Mouse (Mus musculus) brain, adult 2 months (tissue): ENCODE data around the gene Nog.

ENCODE experiments used
- DNase-seq: peaks from one replicate; pipeline ENCODE4 v3.0.0; 2011; ENCODE audit warnings: low read depth, low spot score

The Nog gene

DNA sequence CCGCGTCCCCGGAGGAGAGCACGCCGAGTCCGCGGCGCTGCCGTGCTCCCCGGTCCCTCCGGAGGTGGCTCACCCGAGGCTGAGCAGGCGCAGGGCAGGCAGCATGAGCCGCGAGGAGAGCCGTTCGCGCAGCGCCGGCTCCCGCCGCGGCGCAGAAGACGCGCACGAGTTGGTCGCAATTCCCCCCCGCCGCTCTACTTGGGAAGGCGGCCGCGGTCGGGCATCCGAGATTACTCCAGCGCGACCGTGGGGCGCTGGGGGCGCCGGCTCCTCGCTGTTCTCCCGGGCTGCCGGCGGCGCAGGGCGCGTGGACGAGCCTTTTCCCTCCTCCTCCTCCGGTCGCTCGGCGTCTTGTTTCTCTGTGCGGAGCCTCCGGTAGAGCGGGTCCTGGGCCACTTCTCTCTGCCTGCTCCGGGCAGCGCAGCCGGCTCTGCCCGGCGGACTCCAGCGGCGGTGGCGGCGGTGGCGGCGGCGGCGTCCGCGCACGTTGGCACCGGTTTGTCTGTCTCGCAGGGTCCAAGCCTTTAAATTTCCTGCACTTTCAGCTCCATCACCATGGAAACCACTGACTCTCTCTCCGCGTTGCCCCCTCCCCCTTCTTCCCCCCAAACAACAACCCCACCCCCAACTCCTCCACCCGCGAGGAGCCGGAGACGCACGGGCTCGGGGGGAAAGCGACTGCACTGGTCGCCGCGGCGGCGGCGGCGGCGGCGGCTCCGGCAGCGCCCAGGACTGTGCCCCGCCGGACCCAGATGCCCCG lies at the start of gene Nog:
Nog (minus strand) TSS at position 277 of the 760 bp plus-strand sequence.
- DNase-seq: peak; percentile 74

DNA sequence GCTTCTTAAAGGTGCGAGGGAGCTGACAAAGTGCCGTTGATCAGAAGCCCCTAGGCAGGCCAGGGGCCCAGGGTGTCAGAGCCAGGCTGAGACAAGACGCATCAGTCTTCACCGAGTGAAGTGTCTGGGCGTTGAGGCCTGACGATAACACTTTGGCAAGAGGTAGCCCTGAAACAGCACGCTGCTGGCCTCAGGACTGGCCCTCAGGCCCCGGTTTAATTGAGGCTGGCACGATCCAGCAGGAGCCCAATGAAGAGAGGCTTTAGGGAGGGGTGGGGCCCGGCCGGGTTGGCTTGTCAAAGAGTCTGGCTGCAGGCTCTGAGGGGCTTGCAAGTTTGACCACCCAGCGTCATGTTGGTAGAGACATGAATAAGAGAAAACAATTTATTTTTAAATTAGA lies 38.1 kb upstream of the Nog start:
- no peak for DNase-seq

DNA sequence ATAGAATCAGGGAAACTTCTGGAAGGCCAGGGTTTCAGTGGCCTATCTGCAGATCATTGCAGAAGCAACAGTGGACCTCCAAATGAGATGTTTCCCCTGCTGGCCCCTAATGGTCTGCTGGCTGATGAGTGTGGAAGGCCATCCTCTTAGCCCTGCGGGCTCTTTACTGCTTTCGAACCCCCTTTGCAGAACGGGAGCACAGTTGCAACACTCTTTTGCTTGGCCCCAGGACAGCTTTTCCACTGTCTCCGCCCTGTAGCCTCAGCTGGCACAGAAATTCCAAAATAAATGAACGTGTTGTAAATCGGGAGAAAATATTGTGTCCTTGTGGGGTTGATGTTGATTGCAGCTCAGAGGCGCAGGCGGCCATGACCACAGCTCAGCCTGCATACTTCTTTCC lies 37.7 kb upstream of the Nog start:
- DNase-seq: no peak

DNA sequence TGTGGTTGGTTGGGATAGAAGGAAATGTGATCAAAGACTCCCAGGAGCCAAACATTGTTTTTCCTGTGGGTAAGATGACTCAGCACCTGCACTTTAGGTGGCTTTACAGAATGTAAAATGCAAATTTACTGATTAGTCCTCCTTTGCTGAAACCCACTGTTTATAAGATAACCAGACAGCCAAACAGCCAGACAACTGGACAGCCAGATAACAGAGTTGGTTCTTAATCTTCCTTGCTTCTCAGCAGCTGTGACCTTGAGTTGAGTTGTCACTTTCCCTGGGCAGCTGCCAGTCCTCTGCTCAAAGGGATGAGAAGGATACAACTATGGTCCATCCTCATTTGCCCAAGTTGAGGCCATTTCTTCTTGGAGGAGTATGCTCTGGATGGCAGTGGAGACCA lies 35.8 kb upstream of the Nog start:
- no peak for DNase-seq

DNA sequence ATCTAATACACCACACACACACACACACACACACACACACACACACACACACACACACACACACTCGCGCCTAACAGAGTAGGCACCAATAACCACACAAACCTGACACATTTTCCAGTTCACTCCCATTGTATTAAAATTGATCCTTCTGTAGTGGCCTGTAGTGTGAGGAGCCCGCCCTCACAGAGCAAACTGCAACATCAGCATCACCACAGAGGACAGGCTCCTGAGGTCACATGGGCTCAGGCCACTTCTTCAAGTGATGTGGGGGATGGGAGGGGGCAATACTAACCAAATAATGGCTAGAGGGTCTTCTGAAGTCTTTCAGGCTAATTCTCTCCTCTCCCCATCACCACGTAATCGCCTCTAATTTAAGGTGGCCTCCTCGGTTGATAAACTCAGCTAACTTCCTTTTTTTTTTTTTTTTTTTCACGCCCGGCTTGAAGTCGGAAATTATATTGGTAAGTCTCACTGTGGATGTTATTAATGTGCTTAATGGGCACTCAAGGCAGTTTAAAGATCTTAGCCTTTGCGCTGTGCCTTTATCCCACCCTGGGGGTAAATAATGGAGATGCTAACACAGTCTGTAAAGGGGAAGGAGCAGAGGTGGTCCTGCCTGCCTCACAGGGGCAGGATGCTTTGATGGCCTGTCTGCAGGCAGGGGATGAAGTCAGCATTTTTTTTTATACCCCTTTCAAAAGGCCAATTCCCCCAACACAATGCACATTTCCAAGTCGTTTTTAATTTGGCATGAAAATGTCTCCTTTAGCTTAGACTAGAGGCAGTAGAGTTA lies 25.2 kb upstream of the Nog start:
- no peak for DNase-seq

DNA sequence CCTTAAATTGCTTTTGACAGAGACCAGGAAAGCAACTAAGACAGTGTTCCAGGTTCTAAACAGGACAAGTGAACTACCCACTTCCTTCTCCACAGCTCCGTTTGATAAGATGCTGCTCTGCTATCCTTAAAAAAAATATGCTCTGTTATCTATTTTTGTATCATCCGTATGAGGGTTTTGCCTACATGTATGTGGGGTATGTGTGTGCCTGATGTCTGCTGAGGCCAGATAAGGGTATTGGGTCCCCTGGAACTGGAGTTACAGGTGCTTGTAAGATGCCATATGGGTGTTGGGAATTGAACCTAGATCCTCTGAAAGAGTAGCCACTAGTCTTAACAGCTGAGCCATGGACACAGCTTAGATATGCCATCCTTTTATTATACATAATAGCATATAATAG lies 19.6 kb upstream of the Nog start:
- no peak for DNase-seq

DNA sequence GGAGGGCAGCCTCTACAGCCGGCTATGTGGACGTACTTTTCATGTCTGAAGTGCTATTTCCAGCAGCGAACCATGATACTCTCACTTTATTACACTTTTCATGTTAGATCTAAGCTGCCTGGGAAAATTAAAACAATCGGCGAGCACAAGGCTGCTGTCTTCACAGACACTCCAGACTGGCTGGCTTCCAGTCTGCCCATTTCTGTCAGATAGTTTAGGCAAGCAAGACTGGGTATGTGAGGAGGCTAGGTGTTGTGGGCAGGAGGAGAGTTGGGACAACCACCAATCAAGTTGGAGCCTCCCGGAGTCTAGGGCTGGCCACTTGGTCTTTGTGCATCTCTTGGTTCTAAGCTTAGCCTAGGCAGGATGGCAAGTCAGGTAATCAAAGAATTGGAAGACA lies 17.5 kb upstream of the Nog start:
- no peak for DNase-seq

DNA sequence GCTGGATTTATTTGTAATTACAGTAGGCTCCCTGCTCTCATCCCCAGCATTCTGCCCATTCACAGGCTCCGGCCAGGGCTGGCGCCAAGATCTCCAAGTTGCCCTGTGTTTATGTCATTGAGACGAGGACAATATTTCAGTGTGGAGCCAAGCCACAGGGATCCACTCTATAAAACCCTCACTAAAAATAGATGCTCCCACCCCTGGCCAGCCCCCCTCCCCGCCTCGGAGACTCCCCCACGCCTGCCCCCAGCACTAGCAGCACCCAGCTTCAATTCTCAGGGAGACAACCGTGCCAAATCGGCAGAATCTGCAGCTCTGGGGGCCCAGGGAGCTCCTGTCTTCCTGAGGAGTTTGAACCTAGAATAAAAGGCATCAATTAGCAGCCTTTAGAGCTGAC lies 16.2 kb upstream of the Nog start:
- no peak for DNase-seq

DNA sequence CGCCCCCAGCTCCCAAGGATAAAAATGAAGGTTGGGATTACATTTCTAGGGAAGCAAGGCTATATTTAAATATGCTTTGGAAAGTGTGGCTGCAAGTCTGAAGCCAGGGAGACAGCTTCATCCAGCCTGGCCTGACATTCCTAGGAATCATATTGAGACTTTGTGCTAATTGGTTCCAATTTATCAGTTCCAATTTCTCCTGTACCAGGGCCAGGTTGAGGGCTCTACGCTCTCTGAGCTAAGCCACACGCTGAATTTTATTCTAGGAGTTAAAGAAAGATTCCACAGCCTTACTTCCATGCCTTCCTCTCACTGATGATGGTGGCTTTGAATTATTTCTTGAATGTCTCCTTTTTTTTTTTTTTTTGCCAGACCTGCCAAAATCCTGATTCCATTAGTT lies 15.6 kb upstream of the Nog start:
- DNase-seq: no peak

DNA sequence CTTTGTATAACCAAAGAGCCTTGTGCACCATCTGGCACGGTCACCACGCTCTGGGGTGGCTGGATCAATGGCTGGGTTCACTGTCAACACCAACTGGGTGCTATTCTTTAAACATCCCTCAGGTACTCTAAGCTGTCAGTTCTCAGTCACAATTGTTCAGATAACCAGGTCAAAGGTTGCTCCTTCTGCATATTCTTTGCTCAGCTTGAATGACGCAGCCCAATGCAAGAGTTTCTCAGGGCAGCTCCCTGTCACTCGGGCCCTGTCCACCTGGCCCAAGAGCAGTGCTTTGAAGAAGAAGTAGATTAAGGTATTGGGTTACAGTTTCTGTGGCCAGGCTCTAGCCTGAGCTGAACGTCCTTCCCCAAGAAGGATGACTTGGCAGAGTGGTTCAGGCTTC lies 12.2 kb upstream of the Nog start:
- no peak for DNase-seq

DNA sequence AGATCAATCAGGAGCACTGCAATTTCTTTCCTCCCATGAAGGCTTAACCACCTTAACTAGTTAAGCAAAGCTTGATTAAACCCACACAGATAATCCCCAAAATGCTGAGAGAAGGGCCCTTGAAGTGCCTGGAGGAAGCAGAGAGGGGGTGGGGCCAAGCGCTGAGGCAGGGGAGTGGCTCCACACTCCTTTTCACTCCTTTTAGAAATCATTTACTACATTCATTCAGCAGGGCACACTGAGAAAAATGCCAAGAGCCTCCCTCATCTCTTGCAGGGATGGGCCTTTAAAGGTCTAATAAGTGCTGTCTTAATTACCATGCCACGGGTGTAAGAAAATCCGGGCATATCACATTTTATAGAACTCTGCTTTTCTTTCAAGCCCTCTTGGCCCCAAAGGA lies 10.2 kb upstream of the Nog start:
- no peak for DNase-seq

DNA sequence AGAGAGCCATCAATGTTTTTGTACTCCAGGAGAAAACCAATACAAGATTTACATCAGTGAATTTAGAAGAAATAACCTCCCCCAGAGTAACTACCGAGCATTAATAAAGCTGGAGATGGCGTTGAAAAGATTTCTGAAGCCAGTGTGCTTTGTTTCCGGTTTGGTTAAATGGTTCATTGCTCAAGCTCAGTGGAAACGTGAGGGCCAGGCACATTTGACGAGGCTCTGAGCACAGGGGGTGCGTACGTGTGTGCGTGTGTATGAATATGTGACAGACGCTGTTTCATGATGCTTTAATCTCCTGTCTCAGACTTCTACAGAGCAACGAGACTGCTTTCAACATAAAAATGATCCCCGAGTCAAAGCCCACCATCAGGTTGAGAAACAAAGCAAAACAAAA lies 8.1 kb upstream of the Nog start:
- no peak for DNase-seq

DNA sequence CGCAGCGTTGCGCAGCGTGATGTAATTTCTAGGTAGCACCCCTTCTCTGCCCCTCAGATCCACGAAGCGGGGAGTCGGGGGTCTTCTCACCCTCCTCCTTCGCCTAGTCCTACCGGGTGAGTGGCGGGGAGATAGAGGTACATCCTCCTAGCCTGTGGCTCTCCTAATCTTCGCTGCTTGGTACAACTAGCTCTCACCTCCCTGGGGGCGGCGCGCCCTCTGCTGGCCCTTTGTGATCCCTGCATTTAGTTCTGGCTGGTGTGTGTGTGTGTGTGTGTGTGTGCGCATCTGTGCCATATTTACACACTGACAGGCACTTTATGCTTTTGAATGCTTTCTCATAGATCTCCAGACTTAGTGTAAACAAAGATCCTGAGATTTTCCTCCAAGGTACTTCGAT lies 1.3 kb upstream of the Nog start:
- DNase-seq: peak; percentile 94

DNA sequence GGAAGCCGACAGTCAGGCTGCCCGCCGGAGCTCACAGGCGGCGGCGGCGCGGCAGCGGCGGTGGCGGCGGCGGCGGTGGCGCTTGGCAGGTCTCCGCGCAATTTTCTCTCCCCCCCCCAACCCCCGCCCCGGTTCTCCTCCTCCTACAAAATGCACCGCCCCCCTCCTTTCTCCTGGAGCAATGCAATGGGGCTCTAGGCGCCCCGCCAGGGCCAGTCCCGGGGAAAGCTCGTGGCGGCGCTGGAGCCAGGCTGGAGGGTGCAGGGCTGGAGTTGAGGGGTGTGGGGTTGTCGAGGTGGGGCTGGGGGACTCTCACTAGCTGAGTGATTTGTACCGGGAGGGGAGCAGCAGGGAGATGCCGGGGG lies 666 bp upstream of the Nog start:
- DNase-seq: peak; percentile 70

DNA sequence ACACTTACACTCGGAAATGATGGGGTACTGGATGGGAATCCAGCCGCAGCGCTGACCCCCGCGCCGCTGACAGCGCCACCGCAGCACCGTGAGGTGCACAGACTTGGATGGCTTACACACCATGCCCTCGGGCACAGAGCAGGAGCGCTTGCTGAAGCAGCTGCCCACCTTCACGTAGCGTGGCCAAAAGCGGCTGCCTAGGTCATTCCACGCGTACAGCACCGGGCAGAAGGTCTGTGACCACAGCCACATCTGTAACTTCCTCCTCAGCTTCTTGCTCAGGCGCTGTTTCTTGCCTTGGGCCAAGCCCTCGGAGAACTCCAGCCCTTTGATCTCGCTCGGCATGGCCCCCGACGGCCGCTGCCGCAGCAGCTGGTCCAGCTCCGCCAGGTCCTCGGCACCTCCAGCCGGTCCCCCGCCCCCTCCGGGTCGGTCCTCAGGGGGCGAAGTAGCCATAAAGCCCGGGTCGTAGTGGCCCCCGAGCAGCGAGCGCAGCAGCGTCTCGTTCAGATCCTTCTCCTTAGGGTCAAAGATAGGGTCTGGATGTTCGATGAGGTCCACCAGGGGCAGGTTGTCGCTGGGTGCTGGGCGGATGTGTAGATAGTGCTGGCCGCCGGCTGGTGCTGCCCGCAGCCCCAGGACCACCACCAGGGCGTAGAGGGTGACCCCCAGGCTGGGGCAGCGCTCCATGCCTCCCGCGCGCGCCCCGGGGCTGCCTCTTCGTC lies 639 bp downstream of the Nog start:
- no peak for DNase-seq

DNA sequence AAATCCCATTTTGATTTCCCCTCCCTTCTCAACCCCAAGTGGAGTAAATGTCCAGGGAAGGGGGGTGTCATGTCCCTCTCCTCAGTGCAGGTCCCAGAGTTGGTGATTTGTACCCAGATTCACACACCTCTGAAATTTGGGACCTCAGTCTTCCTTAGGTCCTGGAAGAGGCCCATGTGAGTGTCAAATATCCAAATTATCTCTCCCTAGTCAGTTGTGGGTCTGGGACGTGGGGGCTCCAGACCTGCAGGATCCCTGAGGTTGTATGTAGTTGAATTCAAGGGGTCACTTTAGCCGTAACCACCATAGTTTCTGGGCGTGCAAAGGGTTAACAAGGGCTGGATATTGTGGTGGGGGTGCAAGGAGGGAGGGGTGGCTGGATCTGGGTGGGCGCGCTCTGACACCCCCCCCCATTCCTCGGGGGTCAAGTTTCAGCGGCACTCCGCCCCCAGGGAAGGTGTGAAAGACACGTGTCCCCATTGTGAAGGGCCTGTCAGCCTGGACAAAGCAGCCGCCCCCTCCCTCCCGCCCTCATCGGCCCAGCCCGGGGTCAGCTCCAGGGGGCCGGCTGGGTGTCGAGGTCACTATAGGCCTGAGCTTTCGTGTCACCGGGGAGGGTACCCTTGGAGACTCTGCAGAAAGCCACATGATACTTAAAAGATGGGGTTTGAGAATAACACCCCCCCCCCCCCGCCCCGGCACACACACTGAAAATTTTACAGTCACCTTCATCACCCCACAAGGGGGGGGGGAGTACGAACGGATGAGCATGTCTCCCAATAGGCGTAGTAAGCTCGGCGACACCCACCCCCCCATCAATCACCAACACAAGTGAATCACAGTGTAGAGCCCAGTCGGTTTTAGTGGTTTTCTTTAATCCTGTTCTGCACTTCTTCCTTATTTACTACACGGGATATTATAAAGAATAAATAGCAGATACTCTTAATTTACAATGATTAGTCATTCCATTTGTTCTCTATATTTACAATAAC lies 2.1 kb downstream of the Nog start:
- DNase-seq: no peak

DNA sequence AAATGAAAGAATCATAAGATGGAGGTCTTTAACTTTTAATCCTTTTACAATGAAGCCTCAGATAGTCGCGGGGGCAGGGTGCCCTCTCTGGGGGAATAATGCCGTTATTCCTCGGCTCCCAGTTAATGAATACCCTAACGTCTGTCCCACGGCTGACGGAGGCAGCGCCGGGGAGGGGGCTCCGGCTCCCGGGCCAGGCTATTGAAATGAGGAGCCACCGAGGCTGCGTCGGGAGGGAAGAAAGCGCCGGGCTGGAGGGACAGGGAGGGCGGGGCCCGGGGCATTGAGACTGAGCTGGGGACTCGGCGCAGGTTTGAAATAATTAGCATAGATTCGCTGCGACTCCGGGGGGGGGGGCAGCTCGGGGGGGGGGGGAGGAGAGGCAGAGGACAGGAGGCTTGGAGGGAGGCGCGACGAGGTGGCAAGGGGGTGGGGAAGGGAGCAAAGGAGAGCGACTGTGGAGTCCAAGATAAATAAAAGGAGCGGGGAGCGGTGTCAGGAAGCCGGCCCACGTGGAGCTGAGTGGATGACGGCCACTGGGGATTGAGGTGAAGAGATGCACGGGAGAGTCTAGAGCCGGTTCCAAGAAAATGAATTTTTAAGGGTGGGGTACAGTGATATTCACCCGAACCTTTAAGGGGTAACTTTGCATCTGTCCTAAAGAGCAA lies 2.9 kb downstream of the Nog start:
- DNase-seq: no peak

DNA sequence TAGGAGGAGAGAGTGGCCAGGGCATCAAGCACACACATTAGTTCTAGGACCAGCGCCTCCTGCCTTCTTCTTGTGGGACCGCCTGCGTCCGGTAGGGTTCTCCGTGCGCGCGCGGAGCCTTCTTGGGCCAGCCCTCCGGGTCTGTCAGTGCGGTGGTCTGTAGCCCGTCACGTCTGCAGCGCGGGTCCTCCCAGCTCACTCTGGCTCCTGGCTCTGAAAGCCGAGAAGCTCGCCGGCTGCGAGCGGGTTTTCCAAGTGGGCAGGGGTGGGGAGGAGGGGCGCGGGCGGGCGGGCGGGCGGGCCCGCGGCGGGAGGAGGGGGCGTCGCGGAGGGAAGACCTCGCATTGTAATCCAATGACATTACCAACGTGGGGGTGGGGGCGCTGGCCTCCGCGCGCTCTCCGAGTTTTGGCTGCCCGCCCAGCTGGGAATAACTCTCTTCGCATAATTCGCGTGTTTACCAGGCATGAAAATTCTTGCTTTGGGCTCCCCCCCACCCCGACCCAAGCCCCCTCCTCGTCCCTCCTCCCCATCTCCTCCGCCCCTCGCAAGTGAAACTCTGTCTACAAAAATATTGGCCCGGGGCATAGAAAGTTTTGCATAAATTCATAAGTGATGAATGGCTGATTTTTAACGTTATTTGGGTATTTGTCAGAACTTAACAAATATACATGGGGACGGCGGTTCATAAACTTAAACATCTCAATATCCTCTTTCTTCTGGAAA lies 3.7 kb downstream of the Nog start:
- DNase-seq: no peak

DNA sequence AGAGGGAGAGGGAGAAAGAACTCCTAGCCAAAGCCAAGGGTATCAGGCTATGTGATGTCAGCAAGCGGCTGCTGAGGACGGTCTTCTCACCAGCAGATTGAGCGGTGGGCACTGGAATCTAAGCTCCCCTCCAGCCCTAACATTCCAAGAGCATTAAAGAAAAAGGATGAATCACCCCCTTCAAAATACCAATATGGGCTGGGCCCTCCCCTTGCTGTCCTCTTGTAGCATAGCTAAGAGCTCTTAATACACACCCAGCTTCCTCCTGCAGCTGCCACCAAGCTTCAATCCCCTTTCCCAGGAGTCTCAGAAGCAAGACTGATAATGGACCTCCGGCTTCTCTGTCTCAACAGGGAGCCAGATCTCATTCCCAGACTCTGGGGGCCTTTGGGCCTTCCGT lies 4.6 kb downstream of the Nog start:
- DNase-seq: no peak

DNA sequence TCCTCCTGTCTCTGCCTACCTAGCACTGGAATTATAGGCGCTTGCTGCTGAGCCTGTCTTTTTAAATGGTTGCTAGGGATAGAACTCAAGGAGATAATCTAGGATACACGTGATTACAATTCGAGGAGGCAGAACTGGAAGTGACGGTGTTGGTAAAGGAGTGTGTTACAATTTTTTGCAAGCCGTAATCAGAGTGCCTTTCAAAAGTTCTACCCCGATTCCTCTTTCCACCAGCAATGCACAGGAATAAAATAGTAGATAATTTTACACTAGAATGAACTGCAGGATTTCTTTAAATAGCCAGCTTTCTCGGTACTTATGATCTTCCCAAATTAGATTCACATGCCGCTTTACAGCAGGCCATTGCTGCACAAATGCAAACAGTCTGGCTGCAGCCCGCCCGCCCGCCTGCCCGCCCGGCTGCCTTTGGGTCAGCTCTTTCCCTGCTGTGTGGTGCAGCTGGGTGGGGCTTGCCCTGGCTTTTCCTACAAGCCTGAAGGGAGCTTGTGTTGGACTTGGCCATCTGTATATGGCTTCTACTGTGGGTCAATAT lies 32.2 kb downstream of the Nog start:
- peak; percentile 44 for DNase-seq
